Mouse (Mus musculus): ENCODE data around the gene Amph. TPM values are rescaled to one million over a fixed set of nuclear protein-coding genes. Genes with fewer than 3 reads are reported as not detected.

Amph gene
- polyA plus RNA-seq (2012; rRNA removed) = 1.6 and 2.6 TPM in 2 replicates

GRCm38 (mm10) chr13:18948171-18949028 lies at the start of gene Amph:
Gene Amph, plus strand, starts transcription at chr13:18948205.

Other genes with a start within 250 kb of the Amph start
- 10.9 TPM in 2 replicates for gene Vps41, start 230.9 kb upstream of the Amph start, polyA plus RNA-seq (2012; rRNA removed)